Mouse (Mus musculus) cerebellum, adult 2 months (tissue): Measurements from ENCODE around the gene Prr12. TPM values are rescaled to one million over a fixed set of nuclear protein-coding genes. Genes with fewer than 3 reads are reported as not detected.
"Not testable (repeated sequence)": the region's sequence is repeated elsewhere in the genome, so short reads cannot be mapped to it uniquely, and the experiment has no call there.

Experiments
- DNase-seq, 2 experiments: peaks; one replicate each; pipeline ENCODE4 v3.0.0; 2021
- H3K27ac ChIP-seq: fragments of 200-500 bp; 2 replicates; pipeline ENCODE4 v1.5.1; 2012; ENCODE audit warnings: low read length, control low read depth, inconsistent platforms; ENCODE audit not compliant: insufficient read depth
- H3K27me3 ChIP-seq: fragments of 200-500 bp; 2 replicates; pipeline ENCODE4 v1.6.1; 2012; ENCODE audit warnings: inconsistent platforms, mild to moderate bottlenecking, low read length, moderate library complexity; ENCODE audit not compliant: control insufficient read depth, insufficient read depth
- H3K4me1 ChIP-seq: fragments of 200-500 bp; 2 replicates; pipeline ENCODE4 v1.6.1; 2011; ENCODE audit warnings: low read length; ENCODE audit not compliant: control insufficient read depth, insufficient read depth
- H3K4me3 ChIP-seq: fragments of 200-500 bp; replicated peaks from 2 replicates; pipeline ENCODE3; 2011; ENCODE audit warnings: mild to moderate bottlenecking, low read depth, low read length, control low read depth; ENCODE audit not compliant: insufficient read depth
- CTCF ChIP-seq: fragments of 200-500 bp; IDR thresholded peaks from 2 replicates; pipeline ENCODE4 v1.5.1; 2011; ENCODE audit warnings: low read depth, mild to moderate bottlenecking, control low read depth, low read length, moderate library complexity, borderline replicate concordance; ENCODE audit not compliant: insufficient read depth
- POLR2A ChIP-seq: fragments of 200-500 bp; IDR thresholded peaks from 2 replicates; pipeline ENCODE4 v1.6.1; 2011; ENCODE audit warnings: low read length, control low read depth, borderline replicate concordance; ENCODE audit not compliant: insufficient read depth
- WGBS: fragments of 180-500 bp; shearing (Covaris S2); methylation state at CpG from one replicate; pipeline ENCODE4 v1.1.7; 2018; 5-methylcytosine and 5-hydroxymethylcytosine counted together
- polyA plus RNA-seq: library from polyadenylated mRNA; depleted of rRNA; stranded (reverse); fragments of >200 nt; gene quantifications from 2 replicates; pipeline ENCODE4 v1.2.3, GENCODE M21; 2012

Prr12 gene
- polyA plus RNA-seq, 1 experiment: 23.3 TPM

DNA sequence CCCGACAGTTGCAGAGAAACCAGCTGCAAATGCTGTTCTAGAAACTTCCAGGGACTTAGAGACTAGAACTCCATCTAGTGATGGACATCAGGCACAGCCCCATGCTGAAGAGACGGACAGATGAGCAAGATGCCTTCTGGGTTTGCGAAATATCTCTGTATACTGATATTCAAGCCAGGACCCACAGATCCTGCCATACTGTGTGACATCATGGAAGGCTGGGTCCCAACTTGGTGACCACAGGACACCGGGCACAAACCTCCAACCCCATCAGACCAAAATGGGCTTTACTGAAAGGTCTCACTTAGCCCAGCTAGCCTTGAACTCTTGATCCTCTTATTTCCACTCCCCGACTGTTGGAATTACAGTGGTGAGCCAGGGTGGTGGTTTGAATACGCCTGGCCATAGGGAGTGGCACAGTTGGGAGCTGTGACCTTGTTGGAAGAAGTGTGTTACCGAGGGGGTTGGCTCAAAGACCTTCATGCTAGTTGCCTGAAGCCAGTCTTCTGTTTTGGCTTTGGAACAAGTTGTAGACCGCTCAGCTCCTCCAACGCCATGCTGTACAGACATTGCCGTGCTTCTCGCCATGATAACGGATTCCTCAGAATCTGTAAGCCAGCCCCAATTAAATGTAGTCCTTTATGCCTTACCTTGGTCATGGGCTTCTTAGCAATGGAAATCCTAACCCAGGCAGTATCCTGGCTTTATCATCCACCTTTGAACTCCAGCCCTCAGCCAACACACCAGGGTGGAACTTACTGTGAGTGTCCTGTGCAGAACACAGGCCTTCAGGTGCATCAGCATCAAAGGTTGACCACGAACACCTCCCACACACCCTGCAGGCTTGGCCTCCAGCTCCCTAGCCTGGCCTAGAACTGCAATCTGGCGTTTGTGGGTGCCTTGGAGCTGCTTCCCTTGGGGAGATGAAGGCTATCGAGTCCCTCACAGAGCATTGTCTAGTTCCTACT lies 28.1 kb downstream of the Prr12 start:
- Histone ChIP-seq H3K4me3 (no peak overlapping the region), H3K27me3 (no peaks in the 10 kb centered on the region), H3K4me1 (peaks cover 21% of the 10 kb centered on the region), H3K27ac (peak overlapping the region; percentile 29)
- TF ChIP-seq CTCF (no peak), POLR2A (no peak)
- WGBS: 67% methylated on average over 15 of the region's 15 CpGs
- no peak for DNase-seq

DNA sequence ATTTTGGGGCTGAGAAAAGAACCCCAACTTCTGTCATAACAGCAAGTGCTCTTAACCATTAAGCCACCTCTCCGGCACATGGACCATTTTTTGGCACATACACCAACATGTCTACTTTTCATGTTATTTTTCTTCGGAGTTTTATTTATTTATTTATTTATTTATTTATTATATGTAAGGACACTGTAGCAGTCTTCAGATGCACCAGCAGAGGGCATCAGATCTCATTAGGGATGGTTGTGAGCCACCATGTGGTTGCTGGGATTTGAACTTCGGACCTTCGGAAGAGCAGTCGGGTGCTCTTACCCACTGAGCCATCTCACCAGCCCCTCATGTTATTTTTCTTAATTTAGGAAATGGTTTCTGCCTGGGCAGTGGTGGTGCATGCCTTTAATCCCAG lies 29.0 kb downstream of the Prr12 start:
- WGBS: 72% methylated on average over 5 of the region's 5 CpGs
- H3K27me3 ChIP-seq, DNase-seq, H3K4me3 ChIP-seq, H3K27ac ChIP-seq: not testable (repeated sequence)
- peaks cover 21% of the 10 kb centered on the region for H3K4me1 ChIP-seq
- peak; percentile 24; the same call in 1 of the 2 replicates for TF ChIP-seq CTCF

- no peak for TF ChIP-seq CTCF
- TF ChIP-seq POLR2A: no peak
- H3K27me3 ChIP-seq: no peaks in the 10 kb centered on the region
These were observed 32.5 kb downstream of the Prr12 start for GRCm38 (mm10) chr7:45020225-45020624.

DNA sequence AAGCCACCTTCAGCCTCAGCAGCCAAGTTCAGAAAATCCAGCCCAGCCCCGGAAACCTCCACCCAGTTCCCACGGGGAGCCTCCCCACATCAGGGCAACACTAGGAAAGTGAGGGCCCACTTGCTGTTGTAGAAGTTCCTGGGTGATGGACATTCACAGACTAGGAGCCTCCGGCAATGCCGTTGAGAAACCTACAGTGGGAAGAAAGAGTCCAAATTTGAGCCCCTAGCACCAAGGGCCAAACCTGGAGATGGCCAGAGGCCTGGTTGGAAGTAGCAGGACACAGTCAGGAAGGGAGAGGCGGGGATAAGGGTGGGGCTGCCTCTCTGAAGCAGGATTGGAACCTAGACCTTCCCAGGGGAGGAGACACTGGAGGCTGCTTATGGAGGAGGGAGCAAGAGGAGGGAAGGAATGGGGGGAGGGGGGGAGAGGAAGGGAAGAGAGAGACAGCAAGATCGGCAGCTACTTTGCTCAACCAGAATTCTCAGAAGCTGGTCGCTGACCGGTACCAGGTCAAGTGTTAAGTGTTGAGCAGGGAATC lies 33.6 kb downstream of the Prr12 start:
- no peak overlapping the region for H3K27ac ChIP-seq
- H3K4me3 ChIP-seq: no peak overlapping the region
- 52% methylated on average over 8 of the region's 8 CpGs for WGBS
- peaks cover 2% of the 10 kb centered on the region; the same call in 1 of the 2 replicates for H3K4me1 ChIP-seq
- DNase-seq: peak in 1 of 2 experiments; percentile 9
- TF ChIP-seq POLR2A: no peak
- TF ChIP-seq CTCF: no peak
- H3K27me3 ChIP-seq: no peaks in the 10 kb centered on the region

More at GRCm38 (mm10) chr7:45020225-45020624, 32.5 kb downstream of the Prr12 start:
- WGBS: 69% methylated on average over 9 of the region's 9 CpGs
- DNase-seq: peak in 1 of 2 experiments; percentile 5
- Histone ChIP-seq H3K27ac (no peak overlapping the region), H3K4me3 (no peak overlapping the region), H3K4me1 (peaks cover 11% of the 10 kb centered on the region)

DNA sequence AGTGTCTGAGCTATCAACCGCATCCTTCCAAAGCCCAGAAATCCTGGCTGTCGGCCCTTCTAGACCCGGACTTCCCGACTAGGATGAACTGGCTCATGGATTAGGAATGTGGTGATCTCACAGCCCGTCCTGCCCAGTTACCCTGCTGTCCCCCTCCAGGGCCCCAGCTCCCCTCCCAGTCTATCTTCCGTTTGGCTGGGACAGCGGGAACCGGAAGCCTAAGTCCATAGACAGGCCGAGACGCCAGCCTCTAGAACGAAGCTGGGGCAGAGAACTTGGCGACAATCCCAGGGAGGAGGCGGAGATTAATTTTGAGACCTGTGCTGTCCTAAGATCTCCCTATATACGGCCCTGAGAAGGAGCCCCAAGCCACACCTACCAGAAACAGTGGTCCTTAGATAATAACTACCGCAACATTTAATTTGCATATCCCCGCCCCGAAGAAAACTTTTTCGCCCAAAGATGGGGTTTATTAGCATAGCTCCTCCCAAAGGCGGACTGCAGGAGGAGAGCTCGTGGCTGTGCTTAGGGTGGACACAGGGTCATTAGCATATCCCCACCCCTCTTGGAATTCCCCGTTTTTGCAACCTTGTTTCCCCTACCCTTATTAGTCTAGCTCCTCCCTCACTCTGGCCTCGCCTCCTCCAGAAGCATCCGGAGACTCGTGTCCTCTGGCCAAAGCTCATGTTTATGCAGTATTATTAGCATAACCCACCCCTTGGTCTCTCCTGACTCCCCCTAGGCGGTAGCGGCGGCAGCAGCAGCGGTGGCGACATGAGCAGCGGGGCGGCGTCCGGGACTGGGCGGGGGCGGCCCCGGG lies 35.2 kb downstream of the Prr12 start, which contains the start of gene Rras:
Gene Rras, plus strand, starts transcription at position 720 of the 820 bp plus-strand sequence.
- WGBS: 0% methylated on average over 36 of the region's 36 CpGs
- Histone ChIP-seq H3K4me3 (peak within 1 kb of the TSS; percentile 62), H3K27ac (peak within 1 kb of the TSS; percentile 68; the same call in 1 of the 2 replicates), H3K4me1 (peaks cover 7% of the 10 kb centered on the region; the same call in 1 of the 2 replicates), H3K27me3 (no peaks in the 10 kb centered on the region)
- TF ChIP-seq CTCF: no peak
- peak; percentile 8; the same call in 1 of the 2 replicates for TF ChIP-seq POLR2A
- peak; percentile 75 to 90 for DNase-seq

GRCm38 (mm10) chr7:45016761-45017160 lies 35.9 kb downstream of the Prr12 start:
- no peak for DNase-seq
- H3K4me1 ChIP-seq: peaks cover 7% of the 10 kb centered on the region; the same call in 1 of the 2 replicates
- WGBS: under 1% methylated on average over 4 of the region's 4 CpGs
- H3K27ac ChIP-seq: peak overlapping the region; percentile 68; the same call in 1 of the 2 replicates
- no peaks in the 10 kb centered on the region for H3K27me3 ChIP-seq
- H3K4me3 ChIP-seq: peak overlapping the region; percentile 64
- TF ChIP-seq CTCF (no peak), POLR2A (no peak)

DNA sequence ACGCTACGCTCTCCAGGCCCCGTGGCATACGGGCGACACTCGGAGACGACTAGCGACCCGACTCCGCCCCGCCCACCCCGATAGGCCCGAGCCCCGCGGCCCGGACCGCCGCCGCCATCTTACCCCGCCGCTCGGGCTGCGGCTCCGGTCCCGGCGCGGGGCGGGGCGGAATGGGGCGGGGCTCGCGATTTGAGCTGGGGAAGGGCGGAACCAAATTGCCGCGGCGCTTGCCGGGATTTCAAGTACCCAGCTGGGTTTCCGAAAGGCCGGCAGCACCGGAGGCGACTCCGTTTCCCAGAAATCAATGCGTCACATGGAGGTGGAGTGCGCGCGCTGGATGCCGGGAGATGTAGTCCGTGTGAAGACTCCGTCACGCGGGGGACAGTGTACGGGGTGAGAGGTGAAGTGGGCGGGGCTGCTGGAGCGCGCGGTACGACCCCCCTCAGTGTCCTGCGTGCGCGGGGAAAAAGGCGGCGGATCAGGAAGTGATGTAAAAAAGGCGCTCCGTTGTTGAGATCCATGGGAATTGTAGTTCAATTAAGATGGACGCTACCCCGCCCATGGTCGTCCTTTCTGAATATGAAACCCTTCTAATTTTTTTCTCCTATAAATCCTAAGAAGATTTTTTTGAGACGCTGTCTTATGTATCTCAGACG lies 36.6 kb downstream of the Prr12 start, which contains the start of gene Scaf1:
Gene Scaf1, minus strand, starts transcription at position 407 of the 656 bp plus-strand sequence.
- Histone ChIP-seq H3K4me1 (peaks cover 7% of the 10 kb centered on the region; the same call in 1 of the 2 replicates), H3K27me3 (no peaks in the 10 kb centered on the region), H3K27ac (peak within 1 kb of the TSS; percentile 72; the same call in 1 of the 2 replicates), H3K4me3 (peak within 1 kb of the TSS; percentile 97)
- TF ChIP-seq CTCF (no peak), POLR2A (no peak)
- DNase-seq: peak; percentile 99 to 100
- under 1% methylated on average over 69 of the region's 69 CpGs for WGBS
